Mouse (Mus musculus): ENCODE results near the gene Zfpm1.
A peak's percentile ranks its signal among the peaks of the same experiment; 100 is the strongest.

The Zfpm1 gene

GRCm38 (mm10) chr8:122301866-122302265 is 19.9 kb downstream of the Zfpm1 start:
- DNase-seq = no peak

DNA sequence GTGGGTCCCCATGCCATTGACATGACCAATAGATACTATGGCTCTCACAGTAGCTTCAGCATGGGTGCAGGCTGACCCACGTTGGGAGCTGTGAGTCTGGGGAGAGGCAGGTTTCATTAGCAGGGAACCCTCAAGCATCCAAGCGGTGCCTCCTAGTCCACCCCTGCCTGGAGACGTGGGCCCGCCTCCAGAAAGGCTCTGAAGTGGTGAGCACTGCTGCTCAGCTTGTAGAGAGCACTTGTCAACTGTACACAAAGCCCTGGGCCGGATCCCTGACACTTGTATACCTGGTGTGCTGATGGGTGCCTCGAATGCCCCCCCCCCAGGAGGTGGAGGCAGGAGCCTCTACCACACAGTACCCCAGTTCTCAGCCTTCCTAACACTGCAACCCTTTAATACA is 21.5 kb downstream of the Zfpm1 start:
- no peak for DNase-seq

GRCm38 (mm10) chr8:122304058-122304457 is 22.1 kb downstream of the Zfpm1 start:
- DNase-seq = no peak

DNA sequence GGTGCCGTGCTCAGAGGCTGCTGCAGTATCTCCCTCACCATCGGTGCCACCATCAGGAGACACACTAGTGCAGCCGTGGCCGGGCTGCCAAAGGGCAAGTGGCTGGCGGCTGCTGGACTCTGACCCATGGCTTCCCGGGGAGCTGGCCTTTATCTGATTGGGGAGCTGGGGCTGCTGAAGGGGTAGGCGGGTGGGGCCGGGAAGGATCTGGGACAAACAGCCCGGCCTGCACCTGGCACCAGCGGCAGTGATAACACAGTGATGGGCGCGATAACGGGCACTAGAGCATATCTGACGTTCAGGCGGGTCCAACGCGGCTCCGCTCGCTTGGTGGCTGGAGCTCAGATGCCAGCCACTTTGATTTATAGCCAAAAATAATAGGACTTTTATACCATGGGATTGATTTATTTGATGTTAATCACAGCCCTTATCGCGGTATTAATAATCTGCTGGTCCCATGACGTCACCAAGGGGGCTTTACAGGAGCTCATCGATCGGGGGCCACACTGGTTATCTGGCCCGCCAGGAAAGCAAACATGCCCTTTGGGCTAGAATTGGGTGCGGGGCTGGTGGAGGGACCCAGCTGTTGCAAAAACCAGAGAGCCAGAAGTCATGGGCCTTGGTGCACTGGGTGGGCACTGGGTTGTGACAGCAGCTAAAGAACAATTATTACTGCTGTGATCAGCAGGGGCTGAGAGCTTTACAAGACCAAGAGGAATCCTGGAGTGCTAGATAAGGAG is 24.9 kb downstream of the Zfpm1 start:
- DNase-seq = no peak

DNA sequence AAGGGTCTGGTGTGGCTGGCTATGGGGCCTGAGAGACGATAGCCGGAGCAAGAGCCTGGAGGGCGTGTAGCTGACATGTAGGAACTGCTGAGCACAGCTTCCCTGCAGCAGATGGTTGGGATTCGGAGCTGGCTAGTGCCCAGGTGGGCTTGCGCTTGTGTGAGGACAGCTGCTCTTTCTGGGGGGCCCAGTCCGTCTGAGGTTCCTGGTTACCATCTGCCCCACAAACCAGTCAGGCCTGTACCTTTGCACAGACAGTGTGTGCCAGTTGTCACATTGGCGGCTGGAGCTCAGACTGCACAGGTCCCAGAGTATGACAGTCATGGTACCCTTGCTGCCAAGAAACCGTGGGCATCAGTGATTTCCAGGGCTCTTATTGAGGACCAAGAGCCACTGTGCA is 25.9 kb downstream of the Zfpm1 start:
- DNase-seq = no peak

DNA sequence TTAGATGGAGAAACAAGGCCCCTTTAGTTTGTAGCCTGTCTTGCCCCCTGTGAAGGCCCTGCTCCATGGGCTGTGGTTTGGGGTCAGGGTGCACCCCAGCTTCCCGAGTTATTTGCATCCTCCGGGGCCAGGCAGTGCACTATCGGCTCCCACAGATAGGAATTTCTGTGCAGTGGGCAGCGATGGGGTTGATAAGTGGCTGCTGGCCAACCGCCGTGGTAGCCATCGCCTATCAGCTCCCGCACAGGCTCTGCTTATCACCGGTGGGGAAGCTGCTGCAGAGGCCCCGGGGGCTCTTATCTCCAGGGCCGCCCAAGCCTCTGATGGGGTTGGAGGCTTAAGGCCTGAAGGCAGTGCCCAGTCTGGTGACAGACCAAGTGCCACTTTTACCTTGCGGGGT is 27.3 kb downstream of the Zfpm1 start:
- no peak for DNase-seq

GRCm38 (mm10) chr8:122311115-122311514 is 29.2 kb downstream of the Zfpm1 start:
- no peak for DNase-seq

- DNase-seq = no peak
These were observed 30.6 kb downstream of the Zfpm1 start for GRCm38 (mm10) chr8:122312553-122312952.

DNA sequence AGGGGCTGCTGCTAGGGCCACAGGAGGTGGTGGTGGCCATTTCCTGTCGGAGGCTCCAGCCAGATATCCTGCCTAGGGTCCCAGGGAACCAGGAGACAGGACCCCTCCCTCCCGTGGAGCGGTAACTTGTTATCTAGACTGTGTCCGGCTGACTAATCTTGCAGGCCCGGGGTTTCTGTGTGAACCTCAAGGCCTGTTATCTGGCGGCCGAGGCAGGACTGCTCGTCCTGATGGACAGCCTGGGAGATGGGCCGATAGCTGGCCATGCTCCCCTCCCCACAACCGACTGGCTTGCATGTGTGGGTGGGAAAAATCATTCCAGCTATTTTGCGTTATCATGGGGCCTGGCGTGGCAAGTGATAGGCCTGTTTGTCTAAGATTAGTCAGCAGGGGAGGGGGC is 31.4 kb downstream of the Zfpm1 start:
- DNase-seq = no peak

GRCm38 (mm10) chr8:122314899-122315496 is 33.1 kb downstream of the Zfpm1 start:
- no peak for DNase-seq

GRCm38 (mm10) chr8:122316402-122316801 is 34.5 kb downstream of the Zfpm1 start:
- DNase-seq = no peak

- DNase-seq = no peak
These were observed 36.1 kb downstream of the Zfpm1 start for GRCm38 (mm10) chr8:122317918-122318475.

GRCm38 (mm10) chr8:122319045-122319707 is 37.2 kb downstream of the Zfpm1 start:
- no peak for DNase-seq

DNA sequence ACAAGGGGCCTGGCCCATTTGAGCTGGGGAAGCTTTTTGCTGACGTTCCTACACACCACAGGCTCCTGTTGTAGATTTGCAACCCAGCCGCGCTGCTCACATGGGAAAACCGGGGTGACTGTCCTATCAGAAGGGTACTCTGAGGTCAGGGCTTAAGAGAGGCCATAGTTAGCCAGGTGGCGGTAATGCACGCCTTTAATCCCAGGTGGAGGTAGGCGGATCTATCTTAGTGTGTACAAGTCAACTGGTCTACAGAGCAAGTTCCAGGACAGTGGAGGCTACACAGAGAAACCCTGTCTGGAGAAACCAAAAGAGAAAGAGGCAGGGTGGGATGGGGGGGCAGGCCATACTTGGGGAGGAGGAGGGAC is 37.8 kb downstream of the Zfpm1 start:
- no peak for DNase-seq

GRCm38 (mm10) chr8:122320541-122320940 is 38.6 kb downstream of the Zfpm1 start:
- no peak for DNase-seq

DNA sequence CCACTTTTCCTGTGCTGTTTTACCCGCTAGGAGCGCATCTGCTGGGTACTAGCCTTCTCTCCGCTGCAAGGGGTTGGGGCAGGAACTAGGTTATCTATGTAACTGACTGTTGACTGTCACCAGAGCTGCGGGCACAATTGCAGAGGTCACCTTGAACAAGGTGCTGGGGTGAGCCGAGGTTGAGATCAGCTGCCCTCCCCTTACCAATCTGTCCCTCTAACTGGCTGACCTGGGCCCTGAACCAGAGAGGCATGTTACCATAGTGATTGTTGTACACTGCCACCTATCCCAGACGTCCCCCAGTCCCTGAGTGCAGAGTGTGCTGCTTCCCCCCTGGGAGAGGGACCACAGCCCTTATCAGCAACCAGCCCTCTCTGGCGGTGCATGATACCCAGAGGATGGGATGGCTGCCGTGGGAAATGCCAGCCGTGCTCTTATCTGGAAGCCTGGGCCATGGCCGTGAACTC is 39.5 kb downstream of the Zfpm1 start:
- no peak for DNase-seq

DNA sequence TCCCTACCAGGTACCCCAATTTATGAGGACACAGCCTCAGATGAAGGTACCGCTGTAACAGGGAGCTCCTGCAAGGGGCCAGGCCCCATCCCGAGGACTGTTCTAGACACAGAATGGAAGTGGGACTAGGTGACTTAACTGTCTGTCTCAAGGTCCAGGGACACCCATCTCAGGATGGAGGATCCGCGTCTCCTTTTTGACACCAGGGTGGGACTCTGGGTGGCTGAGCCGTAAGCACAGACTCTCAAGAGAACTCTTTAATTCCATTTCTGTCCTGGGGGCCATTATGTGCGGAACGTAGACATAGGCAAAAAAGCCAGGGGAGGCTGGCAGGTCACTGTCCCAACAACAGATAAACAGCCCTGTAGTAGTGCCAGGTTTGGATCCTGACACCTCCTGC is 40.2 kb downstream of the Zfpm1 start:
- no peak for DNase-seq

DNA sequence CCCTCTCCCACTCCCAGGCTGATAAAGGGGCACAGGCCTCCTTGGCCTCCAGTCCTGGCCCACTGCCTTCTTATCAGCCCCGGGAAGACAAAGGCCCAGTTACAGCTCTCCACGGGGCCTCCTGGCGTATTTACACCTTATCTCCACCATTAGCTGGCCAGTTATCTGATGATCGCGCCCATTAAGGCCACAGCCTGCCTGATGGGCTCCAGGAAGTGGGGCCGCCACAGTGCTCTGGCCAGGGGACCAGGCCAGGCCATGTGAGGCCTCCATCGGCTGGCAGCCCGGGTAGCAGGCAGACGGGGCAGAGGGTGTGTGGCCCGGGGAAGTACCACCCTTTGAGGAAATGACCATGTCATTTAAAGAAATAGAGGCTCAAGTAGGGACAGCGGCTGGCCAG is 40.9 kb downstream of the Zfpm1 start:
- no peak for DNase-seq

GRCm38 (mm10) chr8:122323951-122324402 is 42.0 kb downstream of the Zfpm1 start:
- DNase-seq = peak; percentile 31 to 50

DNA sequence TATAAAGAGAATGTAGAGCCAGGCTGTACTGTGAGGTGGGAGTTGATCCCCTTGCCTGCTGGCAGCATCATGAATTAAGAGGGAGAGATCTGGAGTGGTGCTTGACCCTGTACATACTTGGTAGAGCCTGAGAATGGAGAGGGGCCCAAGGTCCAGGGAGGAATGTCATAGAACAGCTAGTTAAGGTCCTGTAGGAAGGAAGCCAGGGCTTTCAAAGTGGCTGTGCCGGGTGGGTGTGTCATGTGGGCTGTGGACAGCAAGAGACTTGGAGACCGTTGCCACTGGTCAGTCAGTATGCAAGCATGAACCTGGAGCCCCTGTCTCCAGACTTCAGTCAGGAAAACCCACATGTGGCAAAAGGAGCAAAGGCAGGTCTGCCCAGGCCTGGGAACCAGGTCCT is 43.3 kb downstream of the Zfpm1 start:
- DNase-seq = no peak

GRCm38 (mm10) chr8:122326114-122326542 is 44.2 kb downstream of the Zfpm1 start:
- DNase-seq = no peak

DNA sequence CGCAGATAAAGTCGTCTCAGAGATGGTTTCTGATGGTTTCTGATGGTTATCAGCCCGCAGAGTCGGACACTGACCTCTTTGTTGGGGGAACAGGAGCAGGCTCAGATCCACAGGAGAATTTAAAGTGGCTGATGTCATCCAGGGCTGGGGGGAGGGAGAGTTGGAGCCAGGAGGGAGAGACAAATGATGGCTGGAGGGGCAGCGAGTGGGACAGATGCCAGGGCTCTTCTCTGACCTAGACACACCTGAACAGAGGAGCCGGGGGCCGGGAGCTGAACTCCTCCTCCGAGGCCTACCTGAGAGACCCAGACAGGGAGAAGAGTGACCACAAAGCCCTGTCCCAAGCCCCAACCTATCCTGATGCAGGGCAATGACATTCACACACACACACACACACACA is 47.1 kb downstream of the Zfpm1 start:
- no peak for DNase-seq

DNA sequence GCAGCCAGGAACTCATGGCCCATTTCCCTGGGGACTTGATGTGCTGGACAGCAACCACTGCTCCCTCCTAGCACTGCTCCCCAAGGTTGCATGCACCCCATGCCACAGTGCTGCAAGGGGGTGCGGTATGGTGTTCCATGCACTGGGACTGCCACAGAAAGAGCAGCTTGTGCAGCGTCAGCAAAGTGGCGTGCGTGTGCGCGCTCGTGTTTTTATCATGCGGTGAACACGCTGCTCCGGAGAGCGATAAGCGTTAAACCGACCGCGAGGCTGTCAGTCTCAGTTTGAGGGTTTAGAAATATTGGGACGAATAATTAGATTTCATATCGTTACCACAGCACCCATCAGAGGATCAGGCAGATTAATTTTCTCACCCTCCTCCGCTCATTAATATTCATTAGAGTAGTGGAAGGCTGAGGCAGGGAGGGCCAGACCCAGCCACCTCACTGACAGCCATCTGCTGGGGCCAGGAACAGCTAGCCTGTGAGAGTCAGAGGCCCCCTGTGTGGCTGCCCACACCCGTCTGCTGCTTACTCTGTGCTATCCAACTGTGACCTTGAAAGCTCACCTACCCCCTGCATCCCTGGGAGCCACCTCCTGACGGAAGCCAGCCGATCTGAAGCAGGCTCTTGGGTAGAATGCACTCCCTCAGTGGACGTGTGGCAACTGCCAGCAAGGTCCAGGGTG is 47.8 kb downstream of the Zfpm1 start:
- no peak for DNase-seq
